Mouse (Mus musculus) MEL (cell line): ENCODE measurements around the gene 2810021J22Rik.
"Not testable (repeated sequence)": the region's sequence is repeated elsewhere in the genome, so short reads cannot be mapped to it uniquely, and the experiment has no call there.

ENCODE experiments used
- BHLHE40 ChIP-seq: IDR thresholded peaks from 2 replicates; pipeline ENCODE4 v1.6.1; 2012; ENCODE audit warnings: low read depth, mild to moderate bottlenecking, inconsistent platforms, low read length, improper control_type of control experiment, borderline replicate concordance
- CTCF ChIP-seq, 3 experiments: IDR thresholded peaks in 2 of 3; conservative IDR thresholded peaks in 1 of 3; 2 replicates each; pipeline ENCODE4 v1.5.1; 2011 to 2012; ENCODE audit warnings: low read length in 3 of 3, low read depth in 2 of 3, mild to moderate bottlenecking in 2 of 3, improper control_type of control experiment in 1 of 3, inconsistent platforms in 1 of 3, mixed read lengths in 1 of 3, moderate library complexity in 1 of 3; ENCODE audit not compliant: control insufficient read depth in 1 of 3, insufficient read depth in 1 of 3, poor library complexity in 1 of 3, severe bottlenecking in 1 of 3
- ZNF384 ChIP-seq: IDR thresholded peaks from 2 replicates; pipeline ENCODE4 v1.6.1; 2012; ENCODE audit warnings: low read depth, mild to moderate bottlenecking, inconsistent platforms, low read length, improper control_type of control experiment

DNA sequence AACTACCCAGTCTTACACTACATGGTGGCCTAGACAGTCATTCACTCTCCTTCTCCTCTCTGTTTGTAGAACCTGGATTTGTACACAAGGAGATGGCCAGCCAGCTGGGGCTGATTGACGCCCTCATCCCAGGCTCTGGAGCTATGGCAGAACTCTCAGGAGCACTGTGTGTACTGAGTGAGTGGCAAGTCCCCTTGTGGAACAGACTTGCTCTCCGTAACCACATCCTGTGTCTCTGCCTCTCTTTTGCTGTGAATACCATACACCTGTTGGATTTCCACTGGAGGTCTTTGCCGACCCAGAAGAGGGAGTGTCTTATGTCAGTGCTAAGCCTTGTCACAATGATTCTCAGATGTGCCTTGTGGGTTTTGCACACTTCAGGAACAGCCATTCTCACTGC is 34.5 kb upstream of the 2810021J22Rik start:
- TF ChIP-seq CTCF (IDR thresholded peaks at IDR 0.05 in 2 of 3, conservative IDR thresholded peaks at IDR 0.05 in 1 of 3; ENCODE audit: control insufficient read depth in 1 of 3, insufficient read depth in 1 of 3, low read depth in 2 of 3, low read length in 3 of 3, poor library complexity in 1 of 3, severe bottlenecking in 1 of 3); BHLHE40; ZNF384: not testable (repeated sequence)
